Mouse (Mus musculus) CH12F3 (cell line): Measurements from ENCODE around the gene Dtx3.

ENCODE experiments used
- in situ Hi-C: fragments of 300-500 bp; cut with MboI; formaldehyde crosslinking; loops from 2 replicates; pipeline ENCODE4 v1.14.3; 2020; ENCODE audit warnings: low sequenced_read_pairs

Gene Dtx3

GRCm38 (mm10) chr10:127143228-127143627, 52.3 kb downstream of the Dtx3 start:
- in situ Hi-C loops = no loop called here

GRCm38 (mm10) chr10:127141500-127141899, 54.0 kb downstream of the Dtx3 start:
- in situ Hi-C loops = no loop called here

- in situ Hi-C loops = no loop called here
Measured at GRCm38 (mm10) chr10:127140971-127141370, 54.6 kb downstream of the Dtx3 start.
